Comparison of ENCODE assay signal across 7 mouse cellular contexts in genomic region chr2:153225595-153225953, GRCm38 (mm10). TPM values are rescaled to one million over a fixed set of nuclear protein-coding genes. Genes with fewer than 3 reads are reported as not detected.
DNase-seq lines count a peak whose midpoint lies in the region; ATAC-seq and TF ChIP-seq lines count a peak whose summit lies in the region.

No protein-coding gene starts in this region.

- no peaks in the 10 kb centered on the region for H3K9me3 ChIP-seq in lung, embryonic 15.5 days
- no peaks in the 10 kb centered on the region for H3K9me3 ChIP-seq in erythroblast, embryonic 14.5 days (ENCODE audit: control insufficient read depth, low read length)
- no peaks in the 10 kb centered on the region for H3K9me3 ChIP-seq in limb, embryonic 14.5 days (ENCODE audit: control insufficient read depth, low read length)
- no peaks in the 10 kb centered on the region for H3K9me3 ChIP-seq in stomach, embryonic 14.5 days (ENCODE audit: control insufficient read depth, low read depth, low read length)

- ATAC-seq in lung, embryonic 15.5 days (ENCODE audit: borderline replicate concordance, extremely low read depth, low FRiP score, low TSS enrichment): 0 out of 2 replicates have a peak, but pooled peaks have one; percentile 13
- peak; percentile 21; the same call in 1 of the 2 replicates for ATAC-seq in limb, embryonic 14.5 days (ENCODE audit: low FRiP score, low read depth)
- no peak for ATAC-seq in stomach, embryonic 14.5 days (ENCODE audit: insufficient number of reproducible peaks, insufficient read depth, low FRiP score, low read depth)

- peak overlapping the region; percentile 90 for H3K4me2 ChIP-seq in lung, embryonic 15.5 days
- H3K4me2 ChIP-seq in limb, embryonic 14.5 days (replicated peaks; ENCODE audit: low read depth, low read length, severe bottlenecking): peak overlapping the region; percentile 78
- H3K4me2 ChIP-seq in stomach, embryonic 14.5 days (replicated peaks; ENCODE audit: low read depth, low read length): peak overlapping the region; percentile 68

- peaks cover 24% of the 10 kb centered on the region for H3K36me3 ChIP-seq in lung, embryonic 15.5 days
- peaks cover 72% of the 10 kb centered on the region for H3K36me3 ChIP-seq in erythroblast, embryonic 14.5 days (ENCODE audit: control insufficient read depth)
- peaks cover 27% of the 10 kb centered on the region for H3K36me3 ChIP-seq in limb, embryonic 14.5 days (ENCODE audit: control insufficient read depth, insufficient read depth, low read length)
- peaks cover 21% of the 10 kb centered on the region for H3K36me3 ChIP-seq in stomach, embryonic 14.5 days (ENCODE audit: control insufficient read depth, insufficient read depth, low read length)

- no peak for TF ChIP-seq POLR2A in limb, embryonic 14.5 days (IDR thresholded peaks at IDR 0.05; ENCODE audit: borderline replicate concordance, extremely low read depth, insufficient read depth, insufficient read length)

- H3K27me3 ChIP-seq in lung, embryonic 15.5 days: no peaks in the 10 kb centered on the region
- no peaks in the 10 kb centered on the region for H3K27me3 ChIP-seq in erythroblast, embryonic 14.5 days (ENCODE audit: control insufficient read depth)
- H3K27me3 ChIP-seq in limb, embryonic 14.5 days (ENCODE audit: control insufficient read depth, insufficient read depth, low read length): no peaks in the 10 kb centered on the region
- H3K27me3 ChIP-seq in stomach, embryonic 14.5 days (ENCODE audit: control insufficient read depth, insufficient read depth, low read length): no peaks in the 10 kb centered on the region

- DNase-seq in lung, postnatal 14 days: no peak
- DNase-seq in limb, embryonic 14.5 days (ENCODE audit: low spot score): peak; percentile 12
- DNase-seq in right cerebral cortex, postnatal 14 days: no peak
- no peak for DNase-seq in embryo, embryonic 9.5 days (ENCODE audit: extremely low spot score)

- peaks cover 15% of the 10 kb centered on the region for H3K4me1 ChIP-seq in lung, embryonic 15.5 days
- H3K4me1 ChIP-seq in erythroblast, embryonic 14.5 days (ENCODE audit: control insufficient read depth): peaks cover 98% of the 10 kb centered on the region
- H3K4me1 ChIP-seq in limb, embryonic 14.5 days (ENCODE audit: control insufficient read depth, insufficient read depth, low read length): peaks cover 7% of the 10 kb centered on the region
- peaks cover 3% of the 10 kb centered on the region; the same call in 1 of the 2 replicates for H3K4me1 ChIP-seq in stomach, embryonic 14.5 days (ENCODE audit: control insufficient read depth, insufficient read depth, low read length)

- H3K9ac ChIP-seq in lung, embryonic 15.5 days: peak overlapping the region; percentile 70
- peak overlapping the region; percentile 84 for H3K9ac ChIP-seq in limb, embryonic 14.5 days (ENCODE audit: low read depth, low read length, severe bottlenecking)
- H3K9ac ChIP-seq in stomach, embryonic 14.5 days (replicated peaks; ENCODE audit: low read depth, low read length): peak overlapping the region; percentile 76

- peak overlapping the region; percentile 67 for H3K4me3 ChIP-seq in lung, embryonic 15.5 days
- H3K4me3 ChIP-seq in erythroblast, embryonic 14.5 days (replicated peaks): peak overlapping the region; percentile 63
- H3K4me3 ChIP-seq in limb, embryonic 14.5 days (replicated peaks; ENCODE audit: low read length): peak overlapping the region; percentile 60
- H3K4me3 ChIP-seq in stomach, embryonic 14.5 days (ENCODE audit: low read depth, low read length): peak overlapping the region; percentile 66

- peak overlapping the region; percentile 57; the same call in 1 of the 2 replicates for H3K27ac ChIP-seq in lung, embryonic 15.5 days
- H3K27ac ChIP-seq in limb, embryonic 14.5 days (replicated peaks; ENCODE audit: low read depth, low read length): no peak overlapping the region; the same call in none of the 2 replicates
- peak overlapping the region; percentile 74; the same call in 1 of the 2 replicates for H3K27ac ChIP-seq in stomach, embryonic 14.5 days (ENCODE audit: low read length)

- 8% methylated on average over 3 of the region's 3 CpGs for whole genome bisulfite sequencing in lung, embryonic 15.5 days
- WGBS in limb, embryonic 14.5 days: 6% methylated on average over 3 of the region's 3 CpGs
- 9% methylated on average over 3 of the region's 3 CpGs for WGBS in stomach, embryonic 14.5 days

RNA-seq across cellular contexts. Expression of gene Tspyl3, which starts 0.3 kb away (rescaled TPM):
- 8.2 and 8.9 TPM in 2 replicates for polyA plus RNA-seq in lung, embryonic 15.5 days (2015; fragmentation: Nextera tagmentation; extraction: Ambion mirVana)
- 0.14 and 0.16 TPM in 2 replicates for polyA plus RNA-seq in erythroblast, embryonic 14.5 days (2012)
- polyA plus RNA-seq in limb, embryonic 14.5 days (2012; rRNA removed): 13.3 and 16.3 TPM in 2 replicates
- polyA plus RNA-seq in limb, embryonic 14.5 days (2014; fragmentation: Nextera tagmentation; extraction: Ambion mirVana): 12.8 and 13.1 TPM in 2 replicates
- polyA plus RNA-seq in stomach, embryonic 14.5 days (2014; fragmentation: Nextera tagmentation; extraction: Ambion mirVana): 9.3 and 10.4 TPM in 2 replicates

RNA-seq across cellular contexts. Expression of gene Plagl2, which starts 15.7 kb away (rescaled TPM):
- 12.9 and 13.0 TPM in 2 replicates for polyA plus RNA-seq in lung, embryonic 15.5 days (2015; fragmentation: Nextera tagmentation; extraction: Ambion mirVana)
- polyA plus RNA-seq in erythroblast, embryonic 14.5 days (2012): 2.2 and 2.3 TPM in 2 replicates
- polyA plus RNA-seq in limb, embryonic 14.5 days (2012; rRNA removed): 17.8 and 20.3 TPM in 2 replicates
- 20.2 and 20.8 TPM in 2 replicates for polyA plus RNA-seq in limb, embryonic 14.5 days (2014; fragmentation: Nextera tagmentation; extraction: Ambion mirVana)
- 26.6 and 29.0 TPM in 2 replicates for polyA plus RNA-seq in stomach, embryonic 14.5 days (2014; fragmentation: Nextera tagmentation; extraction: Ambion mirVana)

RNA-seq across cellular contexts. Expression of gene Pofut1, which starts 15.8 kb away (rescaled TPM):
- polyA plus RNA-seq in lung, embryonic 15.5 days (2015; fragmentation: Nextera tagmentation; extraction: Ambion mirVana): 5.8 and 6.1 TPM in 2 replicates
- 0.58 and 0.97 TPM in 2 replicates for polyA plus RNA-seq in erythroblast, embryonic 14.5 days (2012)
- polyA plus RNA-seq in limb, embryonic 14.5 days (2012; rRNA removed): 41.7 and 50.3 TPM in 2 replicates
- 12.1 and 12.4 TPM in 2 replicates for polyA plus RNA-seq in limb, embryonic 14.5 days (2014; fragmentation: Nextera tagmentation; extraction: Ambion mirVana)
- 12.9 and 13.4 TPM in 2 replicates for polyA plus RNA-seq in stomach, embryonic 14.5 days (2014; fragmentation: Nextera tagmentation; extraction: Ambion mirVana)
